Mouse (Mus musculus) kidney, embryonic 16.5 days (tissue): ENCODE results near the gene Rapgef6. TPM values are rescaled to one million over a fixed set of nuclear protein-coding genes. Genes with fewer than 3 reads are reported as not detected.

Source experiments
- ATAC-seq: fragments of 200-750 bp; cut with Nextera tagmentation; 2 replicates; pipeline ENCODE4 v1.8.0; 2017; ENCODE audit warnings: moderate TSS enrichment; ENCODE audit not compliant: low FRiP score, low TSS enrichment
- H3K27ac ChIP-seq: fragments of 300-500 bp; sonication (generic); 2 replicates; pipeline ENCODE4 v1.5.1; 2014; ENCODE audit warnings: low read length
- H3K27me3 ChIP-seq: fragments of 300-500 bp; sonication (generic); 2 replicates; pipeline ENCODE4 v1.6.1; 2014; ENCODE audit warnings: low read length, control low read depth, mixed read lengths; ENCODE audit not compliant: insufficient read depth
- H3K36me3 ChIP-seq: fragments of 300-500 bp; sonication (generic); 2 replicates; pipeline ENCODE4 v1.6.1; 2014; ENCODE audit warnings: low read length, control low read depth, mixed read lengths; ENCODE audit not compliant: insufficient read depth
- H3K4me1 ChIP-seq: fragments of 300-500 bp; sonication (generic); 2 replicates; pipeline ENCODE4 v1.6.1; 2014; ENCODE audit warnings: low read length, control low read depth, mixed read lengths; ENCODE audit not compliant: insufficient read depth
- H3K4me2 ChIP-seq: fragments of 300-500 bp; sonication (generic); replicated peaks from 2 replicates; pipeline ENCODE4 v1.6.1; 2014; ENCODE audit warnings: low read depth, low read length
- H3K4me3 ChIP-seq: fragments of 300-500 bp; sonication (generic); 2 replicates; pipeline ENCODE4 v1.5.1; 2014; ENCODE audit warnings: mild to moderate bottlenecking, low read length
- H3K9ac ChIP-seq: fragments of 300-500 bp; sonication (generic); replicated peaks from 2 replicates; pipeline ENCODE4 v1.6.1; 2014; ENCODE audit warnings: low read length
- H3K9me3 ChIP-seq: fragments of 300-500 bp; sonication (generic); 2 replicates; pipeline ENCODE4 v1.6.1; 2016; ENCODE audit warnings: low read length, control low read depth
- WGBS: fragments of 180-500 bp; shearing (Covaris S2); extraction: QIAGEN DNeasy Blood & Tissue Kit; methylation state at CpG from one replicate; pipeline ENCODE4 v1.1.7; 2014; 5-methylcytosine and 5-hydroxymethylcytosine counted together
- polyA plus RNA-seq: library from polyadenylated mRNA; unstranded; fragments of >200 nt; fragmentation: Nextera tagmentation; extraction: Ambion mirVana; gene quantifications from 2 replicates; pipeline ENCODE4 v1.2.1, GENCODE M21; 2015

Gene Rapgef6
- polyA plus RNA-seq, 1 experiment from 2014 or later, result 29.4 TPM

DNA sequence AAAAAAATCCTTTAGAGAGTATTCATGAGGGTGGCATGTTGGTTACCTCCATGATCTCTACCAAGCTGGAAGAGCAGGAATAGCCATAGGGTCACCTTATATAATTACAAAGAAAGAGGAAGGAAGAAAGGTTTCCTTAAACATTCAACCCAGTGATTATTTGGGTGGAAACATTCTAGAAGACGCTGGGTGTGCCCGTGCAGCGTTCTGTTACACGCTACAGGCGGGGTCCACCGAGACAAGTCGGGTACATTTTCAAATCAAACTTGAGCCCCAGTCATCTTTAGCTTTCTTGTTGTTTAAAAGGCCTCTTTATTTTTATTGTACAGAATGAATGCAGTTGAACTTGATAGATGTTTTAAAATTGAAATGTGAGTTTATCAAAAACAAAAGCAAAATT is 176.0 kb downstream of the Rapgef6 start:
- Histone ChIP-seq H3K4me3 (no peak overlapping the region), H3K9ac (no peak overlapping the region), H3K4me2 (no peak overlapping the region), H3K4me1 (0 out of 2 replicates have a peak, but pooled peaks cover 3% of the 10 kb centered on the region), H3K27ac (no peak overlapping the region), H3K9me3 (no peaks in the 10 kb centered on the region), H3K36me3 (peaks cover 20% of the 10 kb centered on the region), H3K27me3 (no peaks in the 10 kb centered on the region)
- 93% methylated on average over 7 of the region's 7 CpGs for WGBS
- no peak for ATAC-seq

GRCm38 (mm10) chr11:54699972-54700371 is 177.3 kb downstream of the Rapgef6 start:
- Histone ChIP-seq H3K27me3 (no peaks in the 10 kb centered on the region), H3K9ac (no peak overlapping the region), H3K4me1 (0 out of 2 replicates have a peak, but pooled peaks cover 3% of the 10 kb centered on the region), H3K9me3 (no peaks in the 10 kb centered on the region), H3K27ac (no peak overlapping the region), H3K4me3 (no peak overlapping the region), H3K36me3 (peaks cover 15% of the 10 kb centered on the region), H3K4me2 (no peak overlapping the region)
- 80% methylated on average over 3 of the region's 3 CpGs for WGBS
- ATAC-seq, result no peak

- Histone ChIP-seq H3K4me2 (no peak overlapping the region), H3K9me3 (no peaks in the 10 kb centered on the region), H3K9ac (no peak overlapping the region), H3K4me1 (0 out of 2 replicates have a peak, but pooled peaks cover 3% of the 10 kb centered on the region), H3K4me3 (no peak overlapping the region), H3K27me3 (no peaks in the 10 kb centered on the region), H3K36me3 (peaks cover 5% of the 10 kb centered on the region), H3K27ac (no peak overlapping the region)
- no peak for ATAC-seq
- WGBS, result 92% methylated on average over 8 of the region's 8 CpGs
Measured at GRCm38 (mm10) chr11:54701848-54702247, 179.2 kb downstream of the Rapgef6 start.

GRCm38 (mm10) chr11:54703306-54703705 is 180.7 kb downstream of the Rapgef6 start:
- H3K4me1 ChIP-seq, result no peaks in the 10 kb centered on the region
- H3K4me3 ChIP-seq, result no peak overlapping the region
- no peaks in the 10 kb centered on the region for H3K9me3 ChIP-seq
- 39% methylated on average over 4 of the region's 4 CpGs for WGBS
- 0 out of 2 replicates have a peak, but pooled peaks cover 2% of the 10 kb centered on the region for H3K36me3 ChIP-seq
- ATAC-seq, result no peak; the same call in 1 of the 2 replicates
- no peak overlapping the region for H3K4me2 ChIP-seq
- H3K27ac ChIP-seq, result no peak overlapping the region
- no peaks in the 10 kb centered on the region for H3K27me3 ChIP-seq
- H3K9ac ChIP-seq, result no peak overlapping the region

DNA sequence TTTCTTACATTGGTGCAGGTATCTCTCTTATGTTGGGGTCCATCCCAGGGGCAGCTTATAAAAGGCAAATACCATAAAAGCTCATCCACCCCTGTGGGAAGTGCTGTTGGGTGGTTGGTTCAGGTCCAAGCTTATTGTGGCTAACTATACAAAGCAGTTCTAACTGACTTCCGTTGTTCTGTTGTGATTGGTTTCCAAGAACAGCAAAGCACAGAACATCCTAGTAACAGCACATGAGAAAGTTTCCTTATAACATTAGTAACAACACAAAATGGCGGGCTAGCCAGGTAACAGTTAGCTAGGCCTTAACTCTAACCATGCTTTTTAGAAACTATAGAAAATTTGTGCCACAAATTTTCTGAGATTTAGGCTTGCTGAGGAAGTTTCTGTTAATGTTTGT is 185.5 kb downstream of the Rapgef6 start:
- WGBS, result 92% methylated on average over 2 of the region's 2 CpGs
- Histone ChIP-seq H3K4me1 (no peaks in the 10 kb centered on the region), H3K27ac (no peak overlapping the region), H3K9ac (no peak overlapping the region), H3K36me3 (no peaks in the 10 kb centered on the region), H3K9me3 (no peaks in the 10 kb centered on the region), H3K27me3 (no peaks in the 10 kb centered on the region), H3K4me2 (no peak overlapping the region), H3K4me3 (no peak overlapping the region)
- no peak for ATAC-seq

GRCm38 (mm10) chr11:54709645-54710044 is 187.0 kb downstream of the Rapgef6 start:
- no peaks in the 10 kb centered on the region for H3K36me3 ChIP-seq
- H3K9me3 ChIP-seq, result no peaks in the 10 kb centered on the region
- H3K27me3 ChIP-seq, result no peaks in the 10 kb centered on the region
- H3K4me3 ChIP-seq, result no peak overlapping the region
- H3K4me2 ChIP-seq, result no peak overlapping the region
- WGBS, result 69% methylated on average over 2 of the region's 2 CpGs
- no peak for ATAC-seq
- no peak overlapping the region for H3K27ac ChIP-seq
- no peak overlapping the region for H3K9ac ChIP-seq
- H3K4me1 ChIP-seq, result no peaks in the 10 kb centered on the region

DNA sequence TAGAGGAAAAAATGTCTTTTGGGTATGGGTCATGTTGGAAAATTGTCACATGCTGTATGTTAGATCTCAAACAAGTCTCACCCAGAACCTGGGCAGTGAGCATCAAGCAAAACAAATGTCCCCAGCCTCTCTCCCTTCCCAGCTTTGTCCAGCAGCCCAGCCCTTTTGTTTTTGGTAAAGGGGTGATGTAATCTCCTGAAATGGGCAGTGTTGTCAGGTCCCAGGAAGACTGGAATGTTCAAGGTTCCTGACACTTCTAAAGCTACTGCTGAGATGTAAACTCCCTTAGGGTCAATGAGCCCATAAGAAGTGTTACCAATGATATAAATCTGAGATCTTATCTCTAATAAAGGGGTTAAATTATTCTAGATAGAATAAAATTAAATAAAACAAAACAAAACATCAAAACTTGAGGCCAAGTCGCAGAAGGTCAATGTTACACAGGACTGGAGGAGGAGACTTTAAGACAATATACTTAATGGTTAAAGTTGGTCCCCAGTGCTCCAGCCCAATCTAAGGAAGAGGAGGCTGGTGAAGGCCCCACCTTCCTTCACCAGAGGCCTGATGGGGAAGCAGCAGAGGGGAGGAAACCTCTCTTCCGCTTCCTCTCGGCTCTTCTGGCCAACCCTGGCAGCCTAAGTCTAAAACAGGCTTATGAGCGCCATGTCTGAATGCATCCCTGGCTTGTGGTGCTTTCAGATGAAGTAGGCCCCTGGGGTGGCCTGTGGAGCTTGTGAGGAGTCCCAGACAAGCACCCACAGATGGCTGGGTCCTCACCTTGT is 188.1 kb downstream of the Rapgef6 start:
- Histone ChIP-seq H3K27me3 (no peaks in the 10 kb centered on the region), H3K4me3 (no peak overlapping the region), H3K36me3 (peaks cover 2% of the 10 kb centered on the region; the same call in 1 of the 2 replicates), H3K4me2 (no peak overlapping the region), H3K9ac (no peak overlapping the region), H3K9me3 (no peaks in the 10 kb centered on the region), H3K27ac (no peak overlapping the region), H3K4me1 (no peaks in the 10 kb centered on the region)
- no peak for ATAC-seq
- 78% methylated on average over 4 of the region's 4 CpGs for whole genome bisulfite sequencing

DNA sequence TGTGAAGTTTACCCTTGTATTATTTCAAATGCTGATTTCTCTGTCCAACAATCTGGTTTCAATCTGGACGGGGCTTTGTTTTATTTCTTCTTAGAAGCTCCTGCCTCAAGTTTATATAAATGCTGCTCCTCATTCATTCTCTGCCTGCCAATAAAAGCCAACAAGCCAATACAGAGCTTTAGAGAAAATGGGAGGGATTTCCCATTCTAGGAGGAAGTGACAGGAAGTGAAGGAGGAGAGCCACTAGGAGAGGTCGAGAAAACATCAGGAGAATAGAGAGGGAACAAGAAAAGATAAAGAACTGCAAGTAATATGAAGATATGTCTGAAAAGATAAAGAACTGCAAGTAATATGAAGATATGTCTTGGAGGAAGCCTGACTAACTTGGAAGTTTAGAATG is 190.2 kb downstream of the Rapgef6 start:
- Histone ChIP-seq H3K9ac (no peak overlapping the region), H3K27ac (no peak overlapping the region), H3K4me2 (no peak overlapping the region), H3K36me3 (peaks cover 17% of the 10 kb centered on the region), H3K4me3 (no peak overlapping the region), H3K27me3 (no peaks in the 10 kb centered on the region), H3K9me3 (no peaks in the 10 kb centered on the region), H3K4me1 (no peaks in the 10 kb centered on the region)
- no peak for ATAC-seq
- 71% methylated on average over 2 of the region's 2 CpGs for WGBS

DNA sequence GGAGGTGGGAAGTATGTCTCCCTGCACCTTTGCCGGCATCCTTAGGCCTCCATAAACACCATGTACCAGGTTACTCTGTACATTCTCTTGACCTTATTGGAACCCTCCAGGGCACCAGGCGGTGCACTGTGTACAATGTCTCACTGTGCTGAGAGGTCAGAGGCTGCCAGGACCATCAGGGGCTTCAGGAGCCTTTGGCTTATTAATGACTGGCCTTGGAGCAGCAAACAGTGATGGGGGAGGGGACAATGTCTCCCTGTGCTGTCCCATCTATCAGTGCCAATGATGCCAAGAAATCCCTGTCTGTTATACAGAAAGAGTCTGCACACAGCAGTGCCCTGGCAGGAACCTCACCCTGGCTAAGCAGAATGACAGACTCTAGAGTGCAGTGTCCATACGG is 195.2 kb downstream of the Rapgef6 start:
- Histone ChIP-seq H3K27me3 (no peaks in the 10 kb centered on the region), H3K27ac (no peak overlapping the region), H3K9ac (no peak overlapping the region), H3K4me3 (no peak overlapping the region), H3K9me3 (no peaks in the 10 kb centered on the region), H3K4me1 (no peaks in the 10 kb centered on the region), H3K4me2 (no peak overlapping the region), H3K36me3 (peaks cover 43% of the 10 kb centered on the region)
- 86% methylated on average over 3 of the region's 3 CpGs for WGBS
- no peak for ATAC-seq

DNA sequence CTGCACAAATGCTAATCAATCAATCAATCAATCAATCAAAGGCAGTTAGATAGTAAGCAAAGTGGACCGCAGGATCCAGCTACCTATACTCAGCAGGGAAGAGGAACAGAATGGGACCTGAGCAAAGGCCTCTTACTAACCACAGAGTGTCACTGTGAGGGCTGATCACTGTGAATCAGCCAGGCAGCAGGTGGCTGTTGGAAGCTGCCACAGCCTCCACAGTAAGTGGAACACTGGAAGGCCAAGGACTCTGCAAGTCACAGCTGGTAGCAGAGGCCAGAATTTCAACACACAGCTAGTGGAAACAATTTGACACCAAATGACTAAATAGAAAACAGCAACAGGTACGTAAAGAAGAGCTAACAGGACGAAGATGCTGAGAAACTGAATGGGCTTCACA is 196.0 kb downstream of the Rapgef6 start:
- WGBS, result 92% methylated on average over 3 of the region's 3 CpGs
- no peak overlapping the region for H3K4me3 ChIP-seq
- H3K4me1 ChIP-seq, result no peaks in the 10 kb centered on the region
- H3K9ac ChIP-seq, result no peak overlapping the region
- no peak overlapping the region for H3K4me2 ChIP-seq
- no peaks in the 10 kb centered on the region for H3K27me3 ChIP-seq
- no peak overlapping the region for H3K27ac ChIP-seq
- no peak for ATAC-seq
- no peaks in the 10 kb centered on the region for H3K9me3 ChIP-seq
- H3K36me3 ChIP-seq, result peaks cover 50% of the 10 kb centered on the region
